Comparison of ENCODE assay signal across 13 mouse cellular contexts in genomic region chr2:13275874-13276273, GRCm38 (mm10). TPM values are rescaled to one million over a fixed set of nuclear protein-coding genes. Genes with fewer than 3 reads are reported as not detected.
DNase-seq lines count a peak whose midpoint lies in the region; ATAC-seq and TF ChIP-seq lines count a peak whose summit lies in the region.
"Had no signal": no experiment of that assay in that cellular context is flagged by ENCODE, and none has a peak within 500 bp of the region (broad histone marks: within the 10 kb centered on the region; RNA-seq: fewer than 3 reads in every experiment).

No protein-coding gene starts in this region.

- H3K4me1 ChIP-seq in midbrain, postnatal 0 days (ENCODE audit: insufficient read depth, low read length), result peaks cover under 1% of the 10 kb centered on the region; the same call in 1 of the 2 replicates
- peaks cover 5% of the 10 kb centered on the region for H3K4me1 ChIP-seq in midbrain, embryonic 16.5 days (ENCODE audit: control insufficient read depth, insufficient read depth, low read length)

- H3K9ac ChIP-seq in midbrain, postnatal 0 days (replicated peaks; ENCODE audit: low read length, poor library complexity, severe bottlenecking), result no peak overlapping the region
- no peak overlapping the region for H3K9ac ChIP-seq in midbrain, embryonic 16.5 days (ENCODE audit: low read depth, low read length)
- H3K9ac ChIP-seq: embryonic facial prominence, embryonic 13.5 days; limb, embryonic 12.5 days had no signal

- no peak overlapping the region for H3K4me3 ChIP-seq in midbrain, postnatal 0 days (ENCODE audit: low read depth, low read length)
- H3K4me3 ChIP-seq in midbrain, embryonic 16.5 days (ENCODE audit: low read depth, low read length), result no peak overlapping the region
- H3K4me3 ChIP-seq: embryonic facial prominence, embryonic 13.5 days; limb, embryonic 12.5 days had no signal

- WGBS in midbrain, postnatal 0 days, result 65% methylated on average over 7 of the region's 7 CpGs
- 60% methylated on average over 7 of the region's 7 CpGs for WGBS in midbrain, embryonic 16.5 days

- DNase-seq in heart, postnatal 4 days, result peak; percentile 20
- no peak for DNase-seq in heart, adult 18-20 months
- no peak for DNase-seq in midbrain, postnatal 0 days (ENCODE audit: low spot score)
- peak; percentile 16 for DNase-seq in T-cell, adult 2 months (ENCODE audit: low spot score)
- peak; percentile 42 for DNase-seq in splenic B cell, adult 2 months (ENCODE audit: low read depth, low spot score)
- no peak for DNase-seq in MN1 (ENCODE audit: low spot score)
- no peak for DNase-seq in spleen, adult 18-20 months
- DNase-seq: gastrocnemius, postnatal 25 days; right cerebral cortex, adult 18-20 months had no signal

- no peaks in the 10 kb centered on the region for H3K27me3 ChIP-seq in midbrain, postnatal 0 days (ENCODE audit: insufficient read depth, low read length)
- no peaks in the 10 kb centered on the region for H3K27me3 ChIP-seq in midbrain, embryonic 16.5 days (ENCODE audit: control insufficient read depth, insufficient read depth, low read depth, low read length)
- no peaks in the 10 kb centered on the region for H3K27me3 ChIP-seq in splenic B cell, adult 2 months (ENCODE audit: control insufficient read depth, insufficient read depth, low read length, poor library complexity, severe bottlenecking)
- H3K27me3 ChIP-seq: embryonic facial prominence, embryonic 13.5 days; limb, embryonic 12.5 days had no signal

- peak; percentile 28 for TF ChIP-seq CTCF in midbrain, postnatal 0 days (IDR thresholded peaks at IDR 0.05)

- ATAC-seq in midbrain, postnatal 0 days (ENCODE audit: low FRiP score), result no peak
- ATAC-seq in midbrain, embryonic 16.5 days, result no peak
- ATAC-seq: inflammation-experienced regulatory T-cells, adult 6 months had no signal

- no peak overlapping the region for H3K27ac ChIP-seq in midbrain, postnatal 0 days (ENCODE audit: low read depth, low read length)
- no peak overlapping the region for H3K27ac ChIP-seq in midbrain, embryonic 16.5 days (ENCODE audit: low read length)
- H3K27ac ChIP-seq: embryonic facial prominence, embryonic 13.5 days; limb, embryonic 12.5 days had no signal

- H3K36me3 ChIP-seq in midbrain, postnatal 0 days (ENCODE audit: insufficient read depth, low read length), result no peaks in the 10 kb centered on the region
- H3K36me3 ChIP-seq in midbrain, embryonic 16.5 days (ENCODE audit: control insufficient read depth, insufficient read depth, low read length), result no peaks in the 10 kb centered on the region
- no peaks in the 10 kb centered on the region for H3K36me3 ChIP-seq in splenic B cell, adult 2 months (ENCODE audit: control insufficient read depth, insufficient read depth, low read length, poor library complexity, severe bottlenecking)
- H3K36me3 ChIP-seq: embryonic facial prominence, embryonic 13.5 days; limb, embryonic 12.5 days had no signal

- H3K9me3 ChIP-seq in midbrain, postnatal 0 days (ENCODE audit: low read length), result no peaks in the 10 kb centered on the region
- H3K9me3 ChIP-seq in midbrain, embryonic 16.5 days (replicated peaks; ENCODE audit: control insufficient read depth, low read length, poor library complexity, severe bottlenecking), result no peaks in the 10 kb centered on the region
- H3K9me3 ChIP-seq: embryonic facial prominence, embryonic 13.5 days; limb, embryonic 12.5 days had no signal

- no peak overlapping the region for H3K4me2 ChIP-seq in midbrain, postnatal 0 days (ENCODE audit: low read depth, low read length, poor library complexity, severe bottlenecking)
- H3K4me2 ChIP-seq in midbrain, embryonic 16.5 days (ENCODE audit: low read length), result no peak overlapping the region
- H3K4me2 ChIP-seq: embryonic facial prominence, embryonic 13.5 days; limb, embryonic 12.5 days had no signal

RNA-seq across cellular contexts. Expression of gene Rsu1, which starts 4.7 kb away (rescaled TPM):
- total RNA-seq in heart, postnatal 4 days (2021), result 100 to 1,000 TPM; 107 to 115 TPM
- 10 to 100 TPM; 35.9 to 48.6 TPM for total RNA-seq in heart, adult 18-20 months (2021)
- total RNA-seq in midbrain, postnatal 0 days (2014; rRNA removed), result 57.9 and 114 TPM in 2 replicates
- 80.9 and 85.8 TPM in 2 replicates for polyA plus RNA-seq in midbrain, postnatal 0 days (2015; fragmentation: Nextera tagmentation; extraction: Ambion mirVana)
- 70.2 and 77.8 TPM in 2 replicates for polyA plus RNA-seq in midbrain, embryonic 16.5 days (2015; fragmentation: Nextera tagmentation; extraction: Ambion mirVana)

Comparison
In these comparisons a context has a peak if more than half of its experiments do, and no peak if none do; other contexts are left out.
1. DNase-seq: peak in heart, postnatal 4 days (single experiment), T-cell, adult 2 months (single experiment) and splenic B cell, adult 2 months (single experiment); none in heart, adult 18-20 months (0 of 2), midbrain, postnatal 0 days (single experiment), MN1 (single experiment) and spleen, adult 18-20 months (0 of 2).